Mouse (Mus musculus) left cerebral cortex, postnatal 25 days (tissue): ENCODE measurements at regions not wholly inside any gene's neighbourhood (a gene's known extent, or its start where the extent isn't known, plus 50 kb on each side); places are given as distances from the start of the nearest gene placed in this dataset.
"Not testable (repeated sequence)": the region's sequence is repeated elsewhere in the genome, so short reads cannot be mapped to it uniquely, and the experiment has no call there.

ENCODE experiments used
- DNase-seq, 2 experiments: peaks; one replicate each; pipeline ENCODE4 v3.0.0; 2022; ENCODE audit warnings: low spot score in 2 of 2, mixed read lengths in 1 of 2
- intact Hi-C: fragments of 180-260 bp; cut with DNase I; formaldehyde crosslinking; loops from one replicate; pipeline ENCODE4 v1.15.1; 2025

DNA sequence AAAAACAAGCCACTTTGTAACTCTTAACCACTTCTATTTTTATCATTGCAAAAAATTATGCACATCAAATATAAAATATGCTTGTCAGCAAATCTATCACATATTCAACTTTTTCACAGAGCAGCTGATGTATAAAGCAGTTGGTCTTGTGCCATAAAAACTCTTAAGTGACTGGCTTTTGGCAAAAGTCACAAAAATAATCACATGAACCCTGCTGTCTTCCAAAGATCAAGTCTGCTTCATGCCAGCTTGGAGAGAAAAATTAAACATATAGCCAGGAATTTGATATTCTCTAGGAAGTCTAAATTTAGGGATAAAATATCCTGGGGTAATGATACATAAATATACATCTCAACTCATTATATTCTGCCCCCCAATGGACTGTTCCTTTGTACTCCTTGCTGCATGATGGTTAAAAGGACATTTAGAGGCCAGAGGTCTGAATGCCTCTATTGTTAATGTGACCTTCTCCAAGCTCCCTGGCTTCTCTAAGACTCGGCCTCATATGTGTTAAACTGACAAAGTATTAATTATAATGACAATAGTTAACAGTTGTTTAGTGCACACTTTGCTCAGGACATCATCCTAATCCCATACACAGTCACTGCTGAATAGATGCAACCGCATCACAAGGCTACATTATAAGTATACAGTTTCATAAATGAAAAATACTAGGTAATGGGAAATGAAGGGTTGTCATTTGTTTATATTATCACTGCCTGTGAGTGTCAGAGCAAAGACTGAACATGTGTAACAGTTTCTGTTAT lies 422.9 kb upstream of the Hs3st1 start:
- no peak for DNase-seq
- intact Hi-C loops, result no loop called here

DNA sequence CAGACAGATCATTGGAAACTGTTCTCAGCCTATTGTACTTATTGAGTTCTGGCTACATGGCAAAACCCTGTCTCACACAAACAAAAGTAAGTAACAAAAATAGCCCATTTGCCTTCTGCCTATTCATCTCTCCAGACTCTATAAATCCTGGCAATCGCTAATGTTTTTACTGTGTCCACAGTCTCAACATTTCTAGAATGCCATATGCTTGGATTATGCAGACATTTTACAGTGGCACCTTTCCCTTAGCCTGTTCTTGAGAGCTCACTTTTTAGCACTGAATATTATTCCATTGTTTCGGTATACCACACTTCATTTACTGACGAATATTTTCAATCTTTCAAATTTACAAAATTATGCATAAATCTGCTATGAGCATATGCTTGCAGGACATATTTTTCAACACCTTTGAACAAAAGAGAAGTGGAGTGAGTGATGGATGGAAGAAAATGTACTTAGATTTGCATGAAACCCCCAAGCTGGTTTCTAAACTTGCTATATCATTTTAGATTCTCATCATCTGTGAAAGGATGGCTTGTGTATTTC lies 381.5 kb upstream of the Hs3st1 start:
- DNase-seq, result peak in 1 of 2 experiments; percentile 28
- intact Hi-C loops, result no loop called here

DNA sequence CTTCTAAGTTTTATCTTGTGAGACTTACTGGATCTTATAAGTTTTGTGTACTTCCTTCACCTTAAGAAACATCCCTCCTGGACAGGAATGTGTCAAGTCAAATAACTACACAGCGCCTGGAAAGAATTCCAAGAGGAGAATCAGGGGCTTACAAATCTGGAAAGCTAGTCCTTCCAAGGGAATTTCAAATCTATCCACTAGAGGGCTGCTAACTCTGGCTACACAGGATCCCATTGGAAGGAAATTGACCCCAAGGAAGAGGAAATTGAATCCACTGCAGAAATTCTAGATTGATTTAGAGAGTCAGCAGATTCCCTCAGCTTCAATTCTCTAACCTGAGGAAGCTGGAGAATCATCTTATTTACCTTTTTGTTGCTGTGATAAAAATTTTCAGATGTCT lies 369.1 kb upstream of the Hs3st1 start:
- intact Hi-C loops, result loop anchor here (10.0 kb wide), 1 partner anchor 830 kb away; no protein-coding TSS in a partner anchor
- DNase-seq, result no peak

DNA sequence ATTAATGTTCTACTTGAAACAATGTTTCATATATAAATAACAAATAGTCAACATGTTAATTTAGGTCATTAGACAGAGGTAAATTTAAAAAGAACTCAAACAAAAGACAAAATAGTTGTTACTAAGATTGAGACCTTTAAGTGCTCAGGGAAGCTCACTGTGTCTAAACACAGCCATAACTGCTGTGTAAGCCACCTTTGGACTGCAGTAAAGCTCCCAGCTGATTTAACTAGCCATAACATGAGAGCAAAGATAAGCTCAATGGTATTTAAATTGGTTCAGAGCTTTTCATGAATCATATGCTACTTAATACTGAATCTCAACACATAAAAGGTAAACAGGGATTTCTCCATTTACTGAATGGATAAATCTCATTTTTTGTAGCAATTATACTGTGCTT lies 361.6 kb upstream of the Hs3st1 start:
- no peak for DNase-seq
- intact Hi-C loops, result no loop called here

DNA sequence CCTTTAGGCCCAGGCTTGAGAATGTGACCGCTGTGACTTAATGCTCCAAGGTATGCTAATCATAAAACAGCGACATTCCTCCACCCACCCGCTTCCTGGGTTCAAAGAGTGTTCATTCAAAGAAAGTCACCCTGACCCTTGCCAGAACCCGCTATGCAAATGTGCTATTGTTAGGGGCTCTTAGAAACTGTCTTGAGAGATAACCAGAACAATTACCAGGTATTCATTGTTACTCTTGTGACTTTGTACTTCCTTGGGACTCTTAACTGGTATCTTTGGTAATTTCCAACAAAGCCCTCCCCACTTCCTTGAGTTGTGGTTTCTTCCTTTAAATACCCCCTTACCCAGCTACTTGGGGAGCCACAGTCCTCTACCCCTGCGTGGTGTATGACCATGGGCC lies 334.3 kb upstream of the Hs3st1 start:
- DNase-seq, intact Hi-C loops: not testable (repeated sequence)

DNA sequence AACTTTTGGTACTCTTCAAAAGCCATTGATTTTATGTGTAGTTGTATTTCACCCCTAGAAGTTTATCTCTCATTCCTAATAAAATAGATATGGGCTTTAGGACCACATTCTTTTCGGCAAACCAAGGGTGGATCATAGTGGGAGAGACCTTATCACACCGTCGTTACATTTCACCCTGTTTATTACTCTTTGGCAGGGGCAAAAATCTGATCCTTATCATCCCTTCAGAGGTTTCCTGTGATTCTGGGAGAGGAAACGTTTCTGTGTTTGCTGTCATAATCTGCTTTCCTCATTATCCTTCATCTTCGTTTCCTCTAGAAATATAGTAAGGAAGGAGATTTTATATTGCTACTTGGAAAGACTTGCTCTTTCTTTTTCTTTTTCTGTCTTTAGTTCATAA lies 290.0 kb upstream of the Hs3st1 start:
- no peak for DNase-seq
- intact Hi-C loops, result no loop called here

DNA sequence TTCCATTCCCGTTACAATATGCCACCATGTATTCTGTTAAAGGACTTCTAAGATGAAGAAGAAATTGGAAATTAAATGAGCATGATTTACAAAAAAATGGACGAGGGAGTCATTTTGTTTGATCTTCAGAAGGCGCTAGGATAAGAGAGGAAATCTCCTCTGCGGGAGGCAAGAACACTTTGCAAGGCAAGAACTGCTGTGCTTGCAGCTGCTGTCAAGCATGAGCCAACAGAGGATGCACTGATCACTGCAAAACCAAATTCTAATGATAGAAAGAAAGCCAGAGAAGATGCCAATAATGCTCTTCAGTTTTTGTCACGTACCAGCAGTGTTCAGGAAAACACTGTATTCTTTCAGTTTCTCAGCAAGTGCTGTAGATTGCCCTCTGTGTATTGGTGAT lies 279.2 kb upstream of the Hs3st1 start:
- intact Hi-C loops, result no loop called here
- DNase-seq, result peak in 1 of 2 experiments; percentile 4

DNA sequence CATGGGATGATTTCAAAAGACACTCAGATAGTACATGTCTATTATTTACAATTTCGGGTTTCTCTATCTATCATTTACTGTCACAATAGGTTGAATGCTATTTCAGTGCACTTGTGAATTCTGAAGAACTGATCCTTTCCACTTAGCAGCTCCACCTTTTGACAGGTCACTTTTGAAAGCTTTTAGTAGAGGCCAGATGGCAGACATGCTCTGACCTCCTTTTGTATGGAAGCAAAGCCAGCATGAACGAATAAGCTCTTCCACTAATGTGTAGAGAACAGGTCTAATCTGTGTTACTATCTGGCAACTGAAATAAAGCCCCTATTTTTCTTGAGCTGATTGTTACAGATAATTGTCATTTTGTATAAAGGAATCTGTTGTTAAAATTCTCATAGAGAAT lies 278.4 kb upstream of the Hs3st1 start:
- no peak for DNase-seq
- intact Hi-C loops, result no loop called here

DNA sequence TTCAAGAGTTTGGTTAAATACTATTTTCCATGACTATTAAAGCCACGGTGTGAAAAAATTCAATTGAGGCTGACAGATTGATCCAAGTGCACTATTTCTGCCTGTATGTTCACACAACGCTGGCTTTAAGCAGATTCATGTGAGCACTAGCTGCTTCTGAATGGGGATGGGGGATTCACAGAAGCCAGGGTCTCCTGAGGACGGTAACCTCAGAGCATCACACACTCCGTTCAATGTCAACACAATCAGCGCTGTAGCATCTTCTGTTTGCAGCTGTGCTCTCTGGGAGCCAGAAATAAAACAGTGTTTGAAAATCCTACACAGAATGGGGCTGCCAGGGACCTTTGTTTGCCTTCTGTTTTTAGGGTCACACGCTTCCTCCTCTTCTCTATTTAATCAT lies 275.0 kb upstream of the Hs3st1 start:
- intact Hi-C loops, result no loop called here
- peak in 1 of 2 experiments; percentile 3 for DNase-seq

DNA sequence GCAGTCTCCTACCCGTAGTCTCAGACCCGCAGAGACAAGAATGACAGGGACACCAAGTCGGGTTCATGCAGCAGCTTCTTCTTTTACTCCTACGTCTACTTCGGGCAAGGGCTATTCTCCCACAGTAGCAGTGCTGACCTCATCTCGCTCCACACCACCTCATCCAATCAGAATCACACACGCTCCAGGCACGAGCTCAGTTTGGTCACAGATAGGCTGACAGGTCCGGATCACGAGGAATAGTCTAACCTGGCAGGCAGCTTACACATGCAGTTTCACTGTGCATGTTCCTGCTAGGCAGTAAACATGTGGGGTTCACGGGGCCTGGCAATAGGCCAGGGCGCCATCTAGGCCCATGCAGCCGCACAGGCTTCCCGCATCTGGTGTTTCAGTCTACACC lies 260.7 kb upstream of the Hs3st1 start:
- intact Hi-C loops, result no loop called here
- DNase-seq, result no peak

DNA sequence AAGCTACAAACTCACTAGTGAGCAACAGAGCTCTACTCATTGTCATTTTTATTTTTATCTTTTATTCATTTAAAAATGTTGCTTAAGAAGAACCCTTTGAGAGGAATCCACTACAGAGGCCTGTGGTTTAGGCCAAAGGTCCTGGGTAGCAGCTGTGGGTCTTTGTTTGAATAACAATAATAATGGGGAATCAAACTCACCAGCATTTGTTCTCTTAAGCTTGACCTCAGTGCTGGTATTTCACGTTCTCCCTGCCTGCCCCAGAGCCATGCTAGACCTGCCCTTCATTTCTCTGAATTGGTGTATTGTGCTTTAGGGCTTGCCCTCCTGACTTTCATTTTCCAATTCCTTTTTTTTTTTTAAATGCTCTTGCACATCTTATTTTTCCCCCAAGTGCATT lies 232.8 kb upstream of the Hs3st1 start:
- DNase-seq, result no peak
- intact Hi-C loops, result no loop called here

DNA sequence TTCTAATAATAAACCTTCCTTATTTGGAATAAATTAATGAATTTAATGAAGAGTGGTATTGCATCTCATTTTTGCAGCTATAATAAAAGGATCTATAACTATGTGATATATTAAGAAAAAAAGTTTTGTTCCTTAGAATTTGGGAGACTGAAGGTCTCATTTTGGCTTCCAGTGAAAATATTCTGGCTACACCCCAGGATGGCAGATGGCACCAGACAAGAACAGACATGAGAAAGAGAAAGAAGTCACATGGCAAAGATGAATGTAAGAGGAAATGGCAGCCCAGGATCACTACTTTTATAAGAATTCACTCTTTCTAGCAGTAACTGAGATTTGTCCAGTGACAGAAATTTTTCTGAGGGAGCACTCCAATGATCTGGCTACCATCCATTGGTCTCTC lies 209.1 kb upstream of the Hs3st1 start:
- intact Hi-C loops, result loop anchor here (5.0 to 10.0 kb wide), 3 partner anchors 920 to 1182 kb away; no protein-coding TSS in a partner anchor

DNA sequence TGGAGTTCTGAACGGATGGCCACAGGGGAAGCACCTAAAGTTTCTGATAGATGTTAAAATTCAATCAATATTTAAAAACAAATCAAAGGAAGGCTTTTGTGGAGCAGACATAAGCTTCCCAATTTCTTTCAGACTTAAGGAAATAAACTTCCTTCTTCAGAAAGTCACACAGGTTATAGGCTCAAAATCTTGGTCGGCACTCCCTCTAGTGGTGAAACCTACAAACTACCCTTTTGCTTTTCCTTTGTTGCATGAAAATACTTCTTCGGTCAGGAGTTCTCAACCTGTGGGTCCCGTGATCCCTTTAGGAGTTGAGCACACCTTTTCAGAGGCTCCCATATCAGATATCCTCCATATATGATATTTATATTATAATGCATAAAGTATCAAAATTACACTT lies 205.7 kb upstream of the Hs3st1 start:
- intact Hi-C loops, result loop anchor here (2.0 to 10.0 kb wide), 4 partner anchors 316 to 1179 kb away; no protein-coding TSS in a partner anchor
- DNase-seq, result peak; percentile 14 to 51

More for the DNA sequence above, 209.1 kb upstream of the Hs3st1 start:
- peak in 1 of 2 experiments; percentile 8 for DNase-seq

DNA sequence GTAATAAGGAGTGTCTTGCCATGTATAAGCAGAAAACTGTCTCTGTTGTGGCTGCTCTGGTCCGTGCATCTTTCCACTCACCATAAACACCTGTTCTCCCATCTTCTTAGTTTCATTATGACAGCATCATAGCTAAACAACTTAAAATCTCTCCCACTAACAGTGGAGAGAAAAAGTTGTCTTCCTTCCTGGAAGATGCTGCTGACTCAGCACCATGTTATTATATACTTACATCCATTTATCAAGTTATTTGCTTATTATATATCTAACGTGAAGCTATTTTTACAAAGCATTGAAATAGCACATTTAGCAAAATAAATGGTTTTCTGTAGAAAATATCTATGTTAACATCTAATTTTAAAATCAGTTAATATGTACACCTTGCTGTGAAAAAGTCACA lies 180.3 kb upstream of the Hs3st1 start:
- intact Hi-C loops, result loop anchor here (10.0 kb wide), 1 partner anchor 281 kb away; no protein-coding TSS in a partner anchor
- DNase-seq, result no peak

DNA sequence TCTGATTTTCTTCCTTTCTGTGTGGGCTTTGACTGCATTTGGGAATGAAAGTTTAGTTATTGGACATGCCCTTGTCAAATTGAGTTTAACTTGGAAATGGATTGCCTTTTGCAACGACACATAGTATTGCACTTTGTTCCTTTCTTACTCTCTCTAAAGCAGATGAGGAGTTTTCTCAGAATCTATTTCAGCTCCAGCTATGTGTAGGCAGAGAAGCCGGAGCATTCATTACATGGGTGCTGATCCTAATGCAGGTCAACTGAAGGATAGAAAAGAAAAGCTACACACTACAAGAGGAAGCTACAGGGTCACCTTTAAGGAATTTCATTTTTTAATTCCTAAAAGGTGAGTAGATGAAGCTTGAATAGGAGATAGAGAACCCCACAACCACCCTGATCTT lies 176.6 kb upstream of the Hs3st1 start:
- intact Hi-C loops, result loop anchor here (10.0 kb wide), 1 partner anchor 277 kb away; no protein-coding TSS in a partner anchor

DNA sequence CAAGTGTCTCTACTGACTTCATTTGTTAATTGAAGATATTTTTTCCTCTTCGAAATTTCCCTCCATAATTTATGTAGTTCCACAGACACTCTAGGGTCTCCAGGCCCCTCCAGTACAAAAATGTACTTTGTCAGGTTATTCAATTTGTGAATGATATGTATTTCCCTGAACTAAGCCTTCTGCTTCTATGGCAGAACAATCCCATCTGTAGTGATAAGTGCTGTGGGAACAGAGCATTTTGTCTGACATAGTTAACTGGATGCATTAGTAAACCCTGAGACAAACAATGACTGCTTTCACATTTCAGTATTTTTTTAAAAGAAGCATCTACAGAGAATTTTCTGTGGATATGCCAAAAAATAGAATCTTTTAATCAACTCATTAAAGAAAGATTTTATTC lies 154.1 kb upstream of the Hs3st1 start:
- intact Hi-C loops, result no loop called here
- DNase-seq, result no peak

More for the DNA sequence above, 176.6 kb upstream of the Hs3st1 start:
- DNase-seq, result peak in 1 of 2 experiments; percentile 9

DNA sequence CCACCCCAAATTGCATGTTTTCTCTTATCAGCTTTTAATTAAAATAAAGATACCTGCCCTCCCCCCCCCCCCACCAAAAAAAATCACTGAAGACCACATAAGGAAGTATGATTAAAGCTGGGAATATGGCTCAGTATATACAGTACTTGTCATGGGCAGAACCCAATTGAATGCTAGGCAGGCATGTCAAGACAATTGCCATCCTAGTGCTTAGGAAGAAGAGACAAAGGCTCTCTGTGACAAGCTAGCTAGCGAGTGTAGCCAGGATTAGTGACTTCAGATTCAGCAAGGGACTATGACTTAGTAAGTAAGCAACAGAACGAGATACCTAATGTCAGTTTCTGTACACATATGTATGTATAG lies 116.4 kb upstream of the Hs3st1 start:
- intact Hi-C loops, result no loop called here
- DNase-seq, result no peak

DNA sequence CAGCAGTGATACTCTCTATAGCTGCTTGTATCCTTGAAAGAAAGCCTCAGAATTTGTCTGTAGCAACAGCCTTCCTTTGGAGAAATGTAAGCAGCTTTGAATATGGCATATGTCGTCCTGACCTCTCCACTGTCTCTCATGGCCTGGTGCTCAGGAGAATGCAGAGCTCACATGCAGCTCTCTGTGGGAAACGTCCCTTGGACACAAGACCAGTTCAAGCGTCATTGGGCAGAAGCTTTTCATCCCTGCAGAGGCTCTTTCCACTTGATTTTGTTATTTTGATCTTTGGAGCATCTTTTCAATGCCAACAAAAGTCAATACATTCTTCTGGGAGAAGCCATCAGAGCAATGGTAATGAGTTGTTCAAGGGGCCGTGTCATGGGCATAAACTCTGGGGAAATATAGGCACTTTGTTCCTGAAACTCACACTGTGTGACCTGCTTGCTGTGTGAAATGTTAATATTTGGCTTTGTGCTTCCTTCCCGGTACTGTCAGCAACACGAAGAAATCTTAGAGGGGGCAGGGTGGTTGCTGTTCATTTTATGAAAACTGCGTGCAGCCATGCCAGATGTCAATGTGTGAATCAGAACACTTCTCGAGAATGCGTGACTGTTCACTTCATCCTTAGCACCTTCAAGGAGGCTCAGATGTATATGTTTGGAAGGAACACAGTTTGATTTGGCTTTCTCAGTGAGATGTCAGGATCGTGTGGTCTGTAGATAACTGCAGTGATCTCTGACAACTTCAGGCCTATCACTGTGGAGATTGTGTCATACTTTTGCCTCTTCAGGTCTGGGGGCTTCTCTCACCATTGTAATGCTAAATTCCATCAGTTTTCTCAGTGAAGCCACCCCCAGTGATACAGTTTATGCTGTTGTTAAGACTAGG lies 115.8 kb upstream of the Hs3st1 start:
- no peak for DNase-seq

DNA sequence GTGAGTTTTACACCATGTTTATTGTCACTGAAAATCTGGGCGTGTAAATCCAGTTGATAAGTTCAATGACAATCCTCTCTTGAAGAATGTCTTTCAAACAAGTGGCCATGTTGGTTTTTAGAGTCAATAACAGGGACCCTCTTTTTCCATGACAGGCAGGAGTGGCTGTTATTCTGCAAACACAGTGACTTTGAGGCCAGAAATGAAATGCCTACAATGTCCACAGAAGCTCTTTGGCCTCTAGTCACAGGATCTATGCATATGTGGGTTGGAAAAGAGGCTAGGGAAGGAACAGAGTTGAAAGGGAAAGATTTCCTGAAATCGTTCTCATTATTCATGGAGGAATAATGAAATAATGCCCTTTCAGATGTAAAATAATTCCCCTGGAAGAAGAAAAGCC lies 101.9 kb upstream of the Hs3st1 start:
- intact Hi-C loops, result no loop called here

More for the DNA sequence above, 115.8 kb upstream of the Hs3st1 start:
- intact Hi-C loops, result no loop called here

DNA sequence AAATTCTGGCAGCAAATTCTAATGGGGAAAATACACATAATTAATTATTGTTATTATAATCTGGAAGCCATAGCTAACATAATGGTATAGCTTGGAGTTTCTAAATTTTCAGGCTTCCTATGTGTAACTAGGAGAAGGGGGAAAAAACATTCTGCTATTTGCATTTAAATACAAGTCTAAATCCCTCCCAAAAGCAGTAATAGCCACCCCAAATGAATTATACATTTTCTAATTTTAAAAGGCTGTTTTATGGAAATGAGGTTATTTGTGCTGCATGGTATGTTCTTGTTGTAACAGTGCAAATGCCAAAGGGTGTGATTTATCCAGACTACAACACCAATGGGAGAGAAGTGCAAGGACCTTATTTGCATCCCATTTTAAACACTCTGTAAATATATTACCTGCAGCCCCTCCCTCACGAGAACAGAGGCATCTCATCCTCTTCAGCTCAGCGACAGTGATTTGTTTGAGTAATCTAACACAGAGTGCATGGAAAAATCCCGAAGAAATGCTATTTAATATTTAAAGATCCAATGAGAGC lies 101.4 kb upstream of the Hs3st1 start:
- DNase-seq, result peak in 1 of 2 experiments; percentile 19
- intact Hi-C loops, result no loop called here

More for the DNA sequence above, 101.9 kb upstream of the Hs3st1 start:
- DNase-seq, result no peak
